Mouse (Mus musculus) neural tube, embryonic 13.5 days (tissue): ENCODE data around the gene Tada2b. TPM values are rescaled to one million over a fixed set of nuclear protein-coding genes. Genes with fewer than 3 reads are reported as not detected.

Source experiments
- ATAC-seq: fragments of 200-750 bp; cut with Nextera tagmentation; 2 replicates; pipeline ENCODE4 v1.8.0; 2017; ENCODE audit warnings: low read depth, mild to moderate bottlenecking, moderate TSS enrichment, moderate library complexity
- H3K27ac ChIP-seq: fragments of 300-500 bp; sonication (generic); replicated peaks from 2 replicates; pipeline ENCODE4 v1.5.1; 2015; ENCODE audit warnings: moderate library complexity, mild to moderate bottlenecking, inconsistent platforms
- H3K27me3 ChIP-seq: fragments of 300-500 bp; sonication (generic); 2 replicates; pipeline ENCODE4 v1.6.1; 2015; ENCODE audit warnings: mild to moderate bottlenecking, inconsistent platforms
- H3K36me3 ChIP-seq: fragments of 300-500 bp; sonication (generic); 2 replicates; pipeline ENCODE4 v1.6.1; 2015; ENCODE audit warnings: mild to moderate bottlenecking, inconsistent platforms
- H3K4me1 ChIP-seq: fragments of 300-500 bp; sonication (generic); replicated peaks from 2 replicates; pipeline ENCODE4 v1.6.1; 2015; ENCODE audit warnings: inconsistent platforms
- H3K4me2 ChIP-seq: fragments of 300-500 bp; sonication (generic); 2 replicates; pipeline ENCODE4 v1.6.1; 2015; ENCODE audit warnings: inconsistent platforms, mild to moderate bottlenecking, moderate library complexity
- H3K4me3 ChIP-seq: fragments of 300-500 bp; sonication (generic); 2 replicates; pipeline ENCODE4 v1.5.1; 2015; ENCODE audit warnings: mild to moderate bottlenecking, inconsistent platforms
- H3K9ac ChIP-seq: fragments of 300-500 bp; sonication (generic); 2 replicates; pipeline ENCODE4 v1.6.1; 2015; ENCODE audit warnings: moderate library complexity, mild to moderate bottlenecking, inconsistent platforms
- H3K9me3 ChIP-seq: fragments of 300-500 bp; sonication (generic); 2 replicates; pipeline ENCODE4 v1.6.1; 2016; ENCODE audit warnings: inconsistent platforms
- WGBS: fragments of 180-500 bp; shearing (Covaris S2); methylation state at CpG from one replicate; pipeline ENCODE4 v1.1.7; 2015; 5-methylcytosine and 5-hydroxymethylcytosine counted together
- polyA plus RNA-seq: library from polyadenylated mRNA; unstranded; fragments of >200 nt; fragmentation: Nextera tagmentation; extraction: Ambion mirVana; gene quantifications from 2 replicates; pipeline ENCODE4 v1.2.1, GENCODE M21; 2015

The Tada2b gene
- polyA plus RNA-seq, 1 experiment from 2014 or later: 2.8 TPM

DNA sequence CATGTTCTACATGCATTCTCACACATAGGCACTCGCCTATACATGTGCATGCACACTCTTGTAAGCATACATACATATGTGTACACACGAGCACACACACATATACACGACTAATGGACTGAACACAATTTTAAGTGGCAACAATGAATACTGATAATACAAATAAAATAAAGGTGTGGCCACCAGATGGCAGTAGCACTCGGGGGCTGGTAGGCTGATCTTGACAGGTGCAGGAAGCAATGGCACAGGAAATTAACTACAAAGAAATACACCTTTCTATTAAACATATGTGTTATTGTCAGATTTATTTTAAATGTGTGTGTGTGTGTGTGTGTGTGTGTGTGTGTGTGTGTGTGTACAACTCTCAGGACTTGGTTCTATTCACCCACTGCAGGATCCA lies 25.2 kb downstream of the Tada2b start:
- peaks cover 7% of the 10 kb centered on the region for H3K4me1 ChIP-seq
- H3K4me2 ChIP-seq: no peak overlapping the region
- H3K36me3 ChIP-seq: no peaks in the 10 kb centered on the region
- H3K9me3 ChIP-seq: no peaks in the 10 kb centered on the region
- no peak overlapping the region for H3K27ac ChIP-seq
- no peak for ATAC-seq
- no peak overlapping the region for H3K9ac ChIP-seq
- H3K4me3 ChIP-seq: no peak overlapping the region
- 16% methylated on average over 4 of the region's 4 CpGs for WGBS
- no peaks in the 10 kb centered on the region for H3K27me3 ChIP-seq

DNA sequence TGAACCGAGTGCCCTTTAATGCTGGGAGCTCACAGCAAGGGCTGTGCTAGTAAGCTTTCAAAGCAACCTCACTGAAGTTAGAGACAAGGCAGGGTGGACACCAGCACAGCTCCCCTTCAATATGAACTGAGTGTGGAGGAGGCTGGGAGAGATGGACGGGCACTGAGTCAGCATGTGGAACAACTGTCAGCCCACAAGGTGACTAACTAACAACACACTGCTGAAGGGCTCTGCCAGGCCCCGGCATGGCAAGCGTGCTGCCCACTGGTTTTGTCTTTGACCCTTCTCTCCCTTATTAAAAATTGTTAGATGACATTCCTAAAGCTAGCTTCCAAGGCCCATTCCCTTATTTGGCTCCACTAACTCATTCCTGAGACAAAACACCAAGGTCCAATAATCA lies 26.4 kb downstream of the Tada2b start:
- no peaks in the 10 kb centered on the region for H3K36me3 ChIP-seq
- H3K9ac ChIP-seq: no peak overlapping the region
- no peaks in the 10 kb centered on the region for H3K9me3 ChIP-seq
- 85% methylated on average over 4 of the region's 4 CpGs for WGBS
- H3K27ac ChIP-seq: no peak overlapping the region
- H3K4me2 ChIP-seq: no peak overlapping the region
- no peak overlapping the region for H3K4me3 ChIP-seq
- ATAC-seq: no peak
- no peaks in the 10 kb centered on the region for H3K4me1 ChIP-seq
- H3K27me3 ChIP-seq: no peaks in the 10 kb centered on the region

DNA sequence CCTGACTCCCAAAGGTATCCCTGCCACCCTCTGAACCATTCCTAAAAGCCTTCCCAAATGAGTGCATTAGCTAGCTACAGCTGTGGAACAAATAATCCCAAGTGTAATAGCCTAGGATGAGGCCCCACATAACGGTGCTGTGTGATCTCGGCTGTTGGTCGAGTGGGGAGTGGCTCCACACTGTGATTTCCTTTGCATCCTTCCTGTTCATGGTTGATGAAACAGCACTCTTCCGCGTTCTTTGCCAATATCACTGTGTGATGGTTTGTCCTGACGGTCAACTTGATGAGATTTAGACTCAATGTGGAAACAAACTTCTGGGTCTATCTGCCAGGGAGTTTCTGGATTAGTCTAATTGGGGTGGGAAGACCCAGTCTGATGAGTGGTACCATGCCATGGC lies 31.3 kb downstream of the Tada2b start:
- WGBS: 75% methylated on average over 6 of the region's 6 CpGs

DNA sequence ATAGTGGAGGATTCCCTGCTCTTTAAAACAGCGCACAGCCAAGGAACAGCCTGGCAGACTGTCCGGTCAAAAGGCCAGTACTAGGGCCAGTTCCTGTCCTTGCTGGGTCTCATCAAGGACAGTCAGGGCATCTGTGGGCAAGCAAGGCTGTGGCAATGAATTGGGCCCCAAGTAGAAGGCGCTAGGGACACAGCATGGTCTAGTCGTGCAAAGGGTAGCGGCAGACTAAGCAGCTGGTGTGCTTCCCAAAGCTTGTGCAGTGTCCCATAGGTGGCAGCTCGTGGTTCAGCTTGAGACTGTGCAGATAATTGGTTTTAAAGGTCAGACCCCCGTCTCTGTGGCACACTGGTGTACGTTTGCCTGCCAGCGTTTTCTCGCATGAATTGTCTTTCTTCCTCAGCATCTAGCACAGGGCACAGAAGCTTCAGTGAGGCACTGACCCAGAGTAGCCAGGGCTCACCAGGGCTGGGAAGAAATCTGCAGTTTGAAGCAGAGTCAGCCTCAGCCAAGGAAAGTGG lies 32.2 kb downstream of the Tada2b start:
- Histone ChIP-seq H3K9me3 (no peaks in the 10 kb centered on the region), H3K36me3 (no peaks in the 10 kb centered on the region), H3K4me2 (no peak overlapping the region), H3K4me1 (no peaks in the 10 kb centered on the region), H3K9ac (no peak overlapping the region), H3K27ac (no peak overlapping the region), H3K27me3 (no peaks in the 10 kb centered on the region), H3K4me3 (no peak overlapping the region)
- 68% methylated on average over 10 of the region's 10 CpGs for WGBS
- ATAC-seq: no peak

More for the DNA sequence above, 31.3 kb downstream of the Tada2b start:
- Histone ChIP-seq H3K27me3 (no peaks in the 10 kb centered on the region), H3K4me2 (no peak overlapping the region), H3K9me3 (no peaks in the 10 kb centered on the region), H3K27ac (no peak overlapping the region), H3K9ac (no peak overlapping the region), H3K4me3 (no peak overlapping the region), H3K4me1 (no peaks in the 10 kb centered on the region), H3K36me3 (no peaks in the 10 kb centered on the region)
- no peak for ATAC-seq

DNA sequence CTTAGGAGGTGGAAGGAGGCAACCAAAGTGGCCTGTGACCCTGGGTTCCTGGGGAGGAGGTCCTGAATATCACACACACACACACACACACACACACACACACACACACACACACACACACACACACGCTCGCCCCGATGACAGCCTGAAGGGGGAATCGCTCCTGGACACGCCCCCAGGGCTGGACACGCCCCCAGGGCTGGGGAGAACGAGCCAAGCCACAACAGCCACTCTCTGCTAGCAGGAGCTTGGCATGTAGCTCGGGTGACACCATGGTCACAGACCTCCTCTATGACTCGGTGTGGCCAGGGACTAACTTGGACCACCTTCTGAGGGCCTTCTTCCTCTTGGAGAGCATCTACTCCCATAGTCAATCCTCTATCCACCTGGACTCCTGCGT lies 33.0 kb downstream of the Tada2b start:
- ATAC-seq: no peak
- Histone ChIP-seq H3K27ac (no peak overlapping the region), H3K9me3 (no peaks in the 10 kb centered on the region), H3K4me1 (no peaks in the 10 kb centered on the region), H3K4me2 (no peak overlapping the region), H3K4me3 (no peak overlapping the region), H3K27me3 (no peaks in the 10 kb centered on the region), H3K9ac (no peak overlapping the region), H3K36me3 (no peaks in the 10 kb centered on the region)
- WGBS: 18% methylated on average over 10 of the region's 10 CpGs

DNA sequence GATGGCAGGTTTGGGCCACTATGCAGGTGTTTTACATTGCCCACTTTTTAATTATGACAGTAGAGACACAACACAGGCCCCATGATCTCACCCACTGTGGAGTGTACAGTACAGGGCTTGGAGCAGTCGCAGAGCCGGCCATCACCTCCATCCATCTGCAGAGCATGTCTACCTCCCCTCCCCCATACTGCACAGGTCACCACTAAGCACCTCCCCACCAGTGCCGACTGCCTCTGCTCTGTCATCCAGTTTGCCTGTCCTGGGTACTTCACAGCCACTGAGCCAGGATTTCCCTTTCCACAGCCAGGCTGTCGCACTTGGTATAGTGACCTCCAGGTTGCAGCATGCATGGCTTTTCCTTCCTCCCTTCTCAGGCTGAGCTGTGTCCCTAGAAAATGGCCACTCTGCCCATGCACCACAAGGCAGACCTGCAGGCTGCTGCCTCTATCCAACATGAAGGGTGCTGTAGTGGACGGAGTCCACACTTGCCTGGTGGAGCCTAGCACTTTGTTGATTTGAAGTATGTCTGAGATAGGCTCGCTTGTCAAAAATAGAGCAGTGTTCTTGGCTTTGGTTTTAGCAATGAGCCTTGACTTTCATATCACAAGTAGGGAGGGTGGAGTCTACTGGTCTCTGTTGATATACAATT lies 34.3 kb downstream of the Tada2b start:
- WGBS: 88% methylated on average over 6 of the region's 6 CpGs

DNA sequence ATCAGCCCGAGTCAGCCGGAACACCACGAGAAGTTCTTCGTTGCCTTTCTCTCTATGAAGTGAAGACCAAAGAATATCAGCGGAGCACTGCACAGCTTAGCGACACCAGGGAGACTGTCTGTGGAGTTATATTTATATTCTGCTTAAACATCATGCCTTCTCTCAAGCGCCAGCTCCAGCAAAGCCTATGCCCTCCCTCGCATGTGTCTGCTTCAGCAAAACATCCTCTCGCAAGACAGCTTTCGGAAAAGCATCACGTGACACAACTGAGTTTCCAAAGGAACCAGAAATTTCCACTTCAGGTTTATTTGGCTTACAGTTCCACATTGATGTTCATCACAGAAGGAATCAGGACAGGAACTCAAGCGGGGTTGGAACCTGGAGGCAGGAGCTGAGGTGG lies 36.2 kb downstream of the Tada2b start:
- Histone ChIP-seq H3K4me2 (no peak overlapping the region), H3K9me3 (no peaks in the 10 kb centered on the region), H3K27me3 (0 out of 2 replicates have a peak, but pooled peaks cover 3% of the 10 kb centered on the region), H3K4me1 (peaks cover 13% of the 10 kb centered on the region; the same call in 1 of the 2 replicates), H3K4me3 (no peak overlapping the region), H3K9ac (no peak overlapping the region), H3K27ac (no peak overlapping the region), H3K36me3 (no peaks in the 10 kb centered on the region)
- WGBS: 93% methylated on average over 12 of the region's 12 CpGs
- ATAC-seq: no peak

More for the DNA sequence above, 34.3 kb downstream of the Tada2b start:
- H3K27me3 ChIP-seq: no peaks in the 10 kb centered on the region
- no peak overlapping the region for H3K4me2 ChIP-seq
- no peak for ATAC-seq
- H3K9me3 ChIP-seq: no peaks in the 10 kb centered on the region
- H3K4me3 ChIP-seq: no peak overlapping the region
- no peak overlapping the region for H3K9ac ChIP-seq
- H3K27ac ChIP-seq: no peak overlapping the region
- H3K36me3 ChIP-seq: no peaks in the 10 kb centered on the region
- peaks cover 7% of the 10 kb centered on the region; the same call in 1 of the 2 replicates for H3K4me1 ChIP-seq

DNA sequence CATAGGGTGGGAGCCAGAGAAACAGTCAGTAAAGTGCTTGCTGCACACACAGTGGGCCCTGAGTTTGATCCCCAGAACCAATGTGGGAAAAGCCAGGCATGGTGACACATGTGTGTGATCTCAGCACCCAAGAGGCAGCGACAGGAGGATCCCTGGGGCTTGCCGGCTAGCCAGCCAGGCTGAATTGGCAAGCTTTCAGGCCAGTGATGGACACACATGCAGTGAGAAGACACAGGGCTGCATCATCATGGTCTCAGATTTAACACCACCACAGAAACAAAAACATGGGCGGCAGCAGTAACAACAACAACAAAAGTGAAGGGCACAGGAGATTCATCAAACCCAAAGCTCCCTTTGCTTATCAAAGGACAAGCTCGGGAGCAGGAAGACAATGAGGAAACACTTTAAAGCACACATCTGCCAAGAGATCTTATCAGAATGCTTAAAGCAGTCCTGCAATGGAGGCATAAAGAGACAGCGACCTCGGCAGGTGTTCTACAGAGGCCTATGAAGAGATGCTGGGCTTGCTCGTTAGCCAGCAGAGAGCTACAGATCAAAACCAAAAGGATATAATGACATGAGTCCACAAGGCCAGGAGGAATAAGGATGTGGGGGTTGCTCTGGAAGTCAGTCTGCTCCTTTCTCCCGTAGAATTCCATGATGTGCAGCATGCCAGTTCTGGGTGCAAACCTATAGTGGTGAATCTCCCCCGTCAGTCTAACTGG lies 37.8 kb downstream of the Tada2b start:
- Histone ChIP-seq H3K9me3 (no peaks in the 10 kb centered on the region), H3K27me3 (0 out of 2 replicates have a peak, but pooled peaks cover 3% of the 10 kb centered on the region), H3K4me3 (no peak overlapping the region), H3K4me2 (no peak overlapping the region), H3K27ac (no peak overlapping the region), H3K36me3 (no peaks in the 10 kb centered on the region), H3K9ac (no peak overlapping the region), H3K4me1 (peaks cover 13% of the 10 kb centered on the region; the same call in 1 of the 2 replicates)
- WGBS: 51% methylated on average over 9 of the region's 9 CpGs
- ATAC-seq: no peak

DNA sequence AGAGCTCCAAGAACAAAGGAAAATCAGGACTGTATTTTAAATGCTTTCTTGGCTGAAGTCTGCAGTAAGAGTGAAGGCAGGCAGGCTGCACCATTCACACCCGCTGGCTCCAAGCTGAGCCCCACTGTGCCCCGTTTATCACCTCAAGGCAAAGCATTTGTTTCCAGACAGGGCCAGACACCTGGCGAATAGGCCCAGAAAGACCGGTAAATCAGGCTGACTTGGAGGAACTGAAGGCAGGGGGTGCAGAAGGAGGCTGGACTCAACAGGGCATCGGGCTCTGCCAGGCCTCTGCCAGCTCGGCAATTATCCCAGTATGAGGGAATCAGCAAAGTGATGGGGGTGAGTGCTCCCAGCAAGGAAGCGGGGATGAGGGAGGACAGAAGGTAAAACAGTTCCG lies 39.1 kb downstream of the Tada2b start:
- no peak overlapping the region for H3K4me2 ChIP-seq
- peaks cover 13% of the 10 kb centered on the region; the same call in 1 of the 2 replicates for H3K4me1 ChIP-seq
- no peak overlapping the region for H3K4me3 ChIP-seq
- 0 out of 2 replicates have a peak, but pooled peaks have one; percentile 45 for ATAC-seq
- H3K9me3 ChIP-seq: no peaks in the 10 kb centered on the region
- no peak overlapping the region for H3K9ac ChIP-seq
- 31% methylated on average over 8 of the region's 8 CpGs for WGBS
- no peaks in the 10 kb centered on the region for H3K36me3 ChIP-seq
- H3K27me3 ChIP-seq: 0 out of 2 replicates have a peak, but pooled peaks cover 3% of the 10 kb centered on the region
- no peak overlapping the region for H3K27ac ChIP-seq

DNA sequence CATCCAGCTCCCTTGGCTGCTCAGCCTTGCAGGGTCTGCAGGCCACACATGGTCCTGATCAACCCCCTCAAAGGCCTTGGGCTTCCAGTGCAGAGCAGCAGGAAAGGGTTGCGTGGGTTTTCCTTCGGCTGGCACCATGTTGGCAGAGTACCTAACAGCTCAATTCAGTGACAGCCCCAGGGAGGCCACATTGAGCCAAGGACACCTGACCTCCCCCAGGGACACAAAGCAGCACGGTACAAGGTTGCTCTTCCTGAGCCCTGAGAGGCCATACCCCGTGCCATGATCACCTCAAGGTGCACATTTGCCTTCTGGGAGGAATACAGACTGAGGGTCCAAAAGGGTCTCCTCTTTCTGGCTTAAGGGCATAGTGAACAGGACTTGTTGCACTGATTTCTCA lies 39.5 kb downstream of the Tada2b start:
- no peak for ATAC-seq
- Histone ChIP-seq H3K4me1 (peaks cover 13% of the 10 kb centered on the region; the same call in 1 of the 2 replicates), H3K27ac (no peak overlapping the region), H3K4me2 (no peak overlapping the region), H3K36me3 (no peaks in the 10 kb centered on the region), H3K9ac (no peak overlapping the region), H3K27me3 (0 out of 2 replicates have a peak, but pooled peaks cover 3% of the 10 kb centered on the region), H3K9me3 (no peaks in the 10 kb centered on the region), H3K4me3 (no peak overlapping the region)
- 50% methylated on average over 4 of the region's 4 CpGs for WGBS

DNA sequence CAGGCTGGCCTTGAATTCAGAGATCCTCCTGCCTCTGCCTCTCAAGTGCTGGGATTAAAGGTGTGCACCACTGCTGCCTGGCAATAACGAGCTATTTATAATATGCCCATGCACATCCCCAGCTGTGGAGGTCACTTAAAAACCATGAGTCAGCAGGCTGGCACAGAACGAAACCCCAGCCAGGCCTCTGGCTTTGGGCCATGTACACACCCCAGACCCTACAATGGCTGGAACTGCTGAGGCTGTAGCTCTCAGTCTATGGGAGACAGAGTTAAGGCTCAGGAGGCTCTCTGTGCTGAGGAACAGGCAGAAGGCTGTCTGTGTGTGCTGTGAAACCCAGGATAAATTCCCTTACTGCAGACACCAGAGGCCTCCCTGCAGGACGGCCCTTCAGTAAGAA lies 43.3 kb downstream of the Tada2b start:
- Histone ChIP-seq H3K4me2 (no peak overlapping the region), H3K4me1 (peaks cover 13% of the 10 kb centered on the region; the same call in 1 of the 2 replicates), H3K36me3 (no peaks in the 10 kb centered on the region), H3K27ac (no peak overlapping the region), H3K27me3 (0 out of 2 replicates have a peak, but pooled peaks cover 3% of the 10 kb centered on the region), H3K9me3 (no peaks in the 10 kb centered on the region), H3K4me3 (no peak overlapping the region), H3K9ac (no peak overlapping the region)
- 59% methylated on average over 3 of the region's 3 CpGs for WGBS
- ATAC-seq: no peak

DNA sequence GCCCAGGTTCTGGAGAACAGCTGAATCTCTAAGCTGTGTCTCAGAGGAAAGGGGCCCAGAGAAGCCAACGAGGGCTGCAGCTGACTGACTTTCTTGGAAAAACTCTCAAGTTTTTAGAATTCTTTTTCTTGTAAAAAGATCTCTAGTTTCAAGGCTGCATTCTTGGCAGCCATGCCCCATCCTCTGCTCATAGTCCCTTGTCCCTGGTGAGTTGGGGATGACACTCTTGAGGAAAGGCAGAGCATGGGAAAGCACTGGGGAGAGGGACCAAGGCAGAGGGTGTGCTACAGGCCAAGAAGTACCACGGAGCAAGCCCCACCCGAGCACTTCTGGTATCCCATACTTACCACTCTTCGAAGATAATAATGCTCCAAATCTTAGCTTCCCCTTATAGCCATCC lies 47.2 kb downstream of the Tada2b start:
- H3K9me3 ChIP-seq: no peaks in the 10 kb centered on the region
- WGBS: 83% methylated on average over 4 of the region's 4 CpGs
- no peaks in the 10 kb centered on the region for H3K27me3 ChIP-seq
- no peak for ATAC-seq
- no peak overlapping the region for H3K4me3 ChIP-seq
- H3K36me3 ChIP-seq: no peaks in the 10 kb centered on the region
- no peak overlapping the region for H3K4me2 ChIP-seq
- H3K9ac ChIP-seq: no peak overlapping the region
- no peak overlapping the region for H3K27ac ChIP-seq
- H3K4me1 ChIP-seq: peaks cover 11% of the 10 kb centered on the region
